Mouse (Mus musculus): ENCODE measurements at regions not wholly inside any gene's neighbourhood (a gene's known extent, or its start where the extent isn't known, plus 50 kb on each side); places are given as distances from the start of the nearest gene placed in this dataset.

DNA sequence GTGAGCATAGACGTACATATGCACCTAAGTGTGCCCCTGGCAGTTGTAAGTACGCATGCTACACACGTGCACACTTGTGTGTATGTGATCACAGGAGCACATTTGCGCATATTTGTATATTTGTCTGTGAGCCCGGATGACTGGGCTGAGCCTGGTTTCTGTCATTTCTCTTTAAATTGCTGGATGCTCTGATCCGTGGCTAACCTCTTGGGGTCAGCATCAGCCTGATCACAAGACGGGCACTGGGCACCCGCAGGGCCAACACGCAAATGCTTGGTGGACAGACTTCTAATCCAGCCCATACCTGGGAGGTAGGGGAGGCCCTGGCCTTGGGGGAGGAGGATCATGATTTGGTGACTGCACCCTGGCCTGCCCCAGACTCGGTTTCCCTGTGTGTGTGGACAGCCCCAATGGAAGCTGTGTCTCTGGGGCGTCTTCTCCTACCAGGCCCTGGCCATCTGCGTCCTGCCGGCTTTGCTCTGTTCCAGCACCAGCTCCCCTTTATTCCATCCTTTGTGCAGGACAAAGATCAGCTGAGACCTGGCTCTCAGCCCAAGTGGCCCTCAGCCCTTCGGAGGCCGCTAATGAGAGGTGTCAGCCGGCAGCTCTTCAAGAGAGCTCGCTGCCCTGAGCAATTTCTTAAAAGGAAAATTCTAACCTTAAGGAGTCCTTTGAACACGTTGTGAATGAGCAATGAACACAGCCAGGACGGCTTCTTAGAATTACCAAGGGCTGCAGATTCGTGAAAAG is 155.0 kb upstream of the A530016L24Rik start:
- no peak for DNase-seq (ENCODE audit: low read depth)

DNA sequence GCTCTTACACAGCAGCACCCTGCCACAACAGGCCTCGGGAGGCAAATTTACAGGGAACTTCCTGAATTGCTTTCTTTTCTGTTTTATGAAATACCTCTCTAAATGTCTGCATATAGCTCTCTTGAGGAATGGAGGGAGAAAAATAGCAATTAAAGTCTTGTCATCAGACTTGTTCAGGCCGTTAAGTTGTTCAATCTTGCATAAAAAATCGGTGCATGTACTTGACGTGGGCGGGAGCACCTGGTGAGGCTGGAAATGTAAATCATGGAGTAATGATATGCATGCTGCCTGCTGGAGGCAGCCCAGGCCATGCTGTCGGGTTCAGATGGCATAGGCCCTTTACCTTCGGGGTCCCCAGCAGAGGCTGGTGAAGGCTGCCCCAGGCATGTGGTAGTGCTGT is 153.6 kb upstream of the A530016L24Rik start:
- DNase-seq (ENCODE audit: low read depth): no peak

DNA sequence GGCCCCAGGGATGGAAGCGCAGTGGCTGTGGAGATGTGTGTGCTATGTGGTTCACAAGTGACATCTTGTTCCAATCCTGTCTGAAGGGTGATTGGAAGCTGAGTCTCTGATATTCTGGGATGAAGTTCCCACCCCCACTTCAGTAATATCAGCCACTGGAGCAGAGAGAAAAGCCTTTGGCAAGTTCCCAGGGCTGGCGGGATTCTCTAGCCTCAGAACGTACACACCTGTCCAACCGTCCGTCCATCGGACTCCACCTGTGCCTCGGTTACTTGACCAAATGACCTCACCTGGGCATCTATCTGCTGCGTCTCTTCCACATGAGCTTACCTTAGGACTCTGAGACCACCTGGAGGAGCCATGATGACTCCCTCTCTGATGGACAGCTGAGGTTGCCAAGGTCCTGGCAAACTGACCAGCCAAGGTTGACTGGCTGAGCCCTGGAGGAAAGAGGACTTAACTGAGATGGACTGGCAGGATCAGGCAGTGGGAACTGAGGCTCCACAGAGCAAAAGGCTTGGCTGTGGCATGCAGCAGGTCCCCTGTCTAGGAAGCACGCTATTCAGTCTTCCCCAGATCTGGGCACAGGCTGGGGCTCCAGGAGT is 152.5 kb upstream of the A530016L24Rik start:
- DNase-seq (ENCODE audit: low read depth): no peak

DNA sequence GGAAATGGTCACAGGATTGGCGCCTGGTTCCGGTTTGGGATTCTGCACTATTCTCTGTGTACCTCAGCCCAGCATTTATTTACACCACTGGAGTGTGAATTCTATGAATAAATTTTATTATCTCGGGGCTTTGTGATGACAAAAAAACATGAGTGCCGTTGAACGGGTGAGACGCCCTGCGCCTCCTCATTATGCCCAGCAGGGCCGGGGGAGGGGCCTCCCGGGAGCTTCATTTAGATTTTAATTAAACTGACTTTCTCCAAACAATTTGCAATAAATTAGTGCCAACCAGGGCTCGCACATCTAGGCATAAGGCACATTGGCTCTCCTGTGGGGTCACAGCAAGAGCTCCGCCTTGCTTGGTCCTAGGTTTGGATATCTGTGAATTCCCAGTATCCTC is 151.8 kb upstream of the A530016L24Rik start:
- DNase-seq (ENCODE audit: low read depth): no peak

DNA sequence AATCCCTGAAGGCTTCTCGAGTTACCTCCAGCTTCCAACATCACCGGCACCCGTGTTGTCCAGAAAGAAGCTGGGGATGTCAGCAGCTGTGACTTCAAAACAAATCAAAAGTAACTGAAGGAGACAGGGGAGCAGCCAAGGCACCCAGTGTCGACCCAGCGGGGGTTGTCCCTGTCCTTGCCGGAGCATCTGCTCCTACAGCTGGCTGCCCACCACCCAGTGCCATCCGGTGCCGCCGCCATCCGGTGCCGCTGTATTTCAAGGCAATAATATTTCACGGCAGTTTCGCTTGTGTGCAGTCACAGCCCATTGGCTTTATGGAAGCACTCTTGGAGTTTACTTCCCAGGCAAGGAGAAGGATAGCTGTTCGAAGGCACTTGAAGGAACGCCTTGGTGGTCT is 150.3 kb upstream of the A530016L24Rik start:
- no peak for DNase-seq (ENCODE audit: low read depth)

DNA sequence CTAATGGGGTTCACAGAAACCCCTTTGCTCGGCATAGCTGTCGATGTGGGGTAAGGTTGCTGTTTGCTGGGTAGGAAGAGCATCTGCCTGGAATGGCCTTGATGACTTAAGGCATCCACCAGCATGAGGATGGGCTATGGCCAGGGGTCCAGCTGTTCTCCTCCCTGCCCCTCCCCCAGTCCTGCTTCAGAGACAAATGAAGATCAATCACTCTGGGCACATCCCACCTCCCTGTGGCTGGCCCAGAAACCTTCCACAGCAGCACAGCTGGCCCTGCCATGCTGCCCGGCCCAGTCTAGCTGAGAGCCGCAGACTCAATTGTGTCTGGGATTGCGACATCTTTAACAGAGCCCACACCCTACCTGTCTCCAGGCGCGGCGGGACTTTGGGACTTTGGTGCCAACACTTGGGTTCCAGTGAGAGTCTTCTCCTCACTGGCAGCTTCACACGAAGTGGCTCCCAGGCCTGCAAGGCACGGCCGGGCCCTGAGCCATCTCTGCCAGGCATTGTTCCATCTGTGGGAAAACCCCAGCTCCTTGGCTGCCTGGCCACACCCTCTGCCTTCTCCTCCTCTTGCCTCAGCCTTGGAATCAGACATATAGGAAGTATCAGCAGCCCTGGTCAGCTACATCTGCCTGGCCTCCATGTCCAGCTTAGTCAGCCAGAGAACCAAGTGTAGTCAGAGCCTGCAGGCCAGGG is 149.6 kb upstream of the A530016L24Rik start:
- DNase-seq (ENCODE audit: low read depth): peak; percentile 79

DNA sequence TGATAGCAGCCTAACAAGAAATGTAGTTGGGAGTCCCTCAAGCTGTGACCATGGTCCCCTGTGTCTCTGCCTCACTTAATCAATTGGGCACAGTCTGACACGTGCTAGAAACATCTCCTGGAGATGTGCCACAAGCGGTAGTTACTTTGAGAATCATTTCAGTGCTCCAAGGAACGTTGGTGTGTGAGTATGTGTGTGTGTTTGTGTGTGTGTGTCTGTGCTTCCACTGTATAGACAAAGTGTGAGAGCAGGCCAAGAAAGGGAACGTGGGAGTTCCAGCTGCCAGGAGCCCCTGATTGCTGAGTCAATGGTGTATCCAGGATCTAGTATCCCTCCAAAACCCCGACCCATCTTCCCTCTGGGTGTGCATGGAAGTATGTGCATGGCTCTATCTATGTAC is 149.0 kb upstream of the A530016L24Rik start:
- DNase-seq (ENCODE audit: low read depth): no peak

DNA sequence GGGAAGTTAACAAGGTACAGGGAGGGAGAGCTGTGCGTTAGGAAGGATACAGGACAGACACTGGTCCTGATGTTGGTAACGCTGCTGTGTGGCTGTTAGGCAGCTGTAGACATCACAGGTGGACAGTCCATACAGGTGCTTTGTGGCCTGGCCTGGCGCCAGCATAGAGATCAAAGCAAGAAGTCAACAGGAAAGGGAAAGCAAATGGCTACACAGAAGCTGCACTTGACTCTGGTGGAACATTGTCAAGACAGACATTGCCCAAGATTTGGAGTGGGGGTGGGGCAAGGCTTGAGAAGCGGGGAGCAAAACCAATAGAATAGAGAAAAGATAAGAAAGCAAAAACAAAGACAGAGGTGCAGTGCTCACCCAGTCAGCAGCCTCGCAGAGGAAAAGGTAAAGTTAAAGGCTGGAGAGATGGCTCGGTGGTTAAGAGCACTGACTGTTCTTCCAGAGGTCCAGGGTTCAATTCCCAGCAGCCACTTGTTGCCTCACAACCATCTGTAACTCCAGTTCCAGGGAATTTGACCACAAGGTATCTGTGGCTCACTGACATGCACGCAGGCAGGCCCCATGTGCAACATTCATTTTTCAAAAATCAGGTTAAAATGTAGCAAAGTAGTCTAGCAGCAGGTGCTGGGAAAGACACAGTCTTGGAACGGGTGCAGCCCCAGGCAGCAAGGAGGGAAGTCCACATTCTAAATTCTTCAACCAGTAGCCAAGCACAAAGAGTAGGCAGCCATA is 147.3 kb upstream of the A530016L24Rik start:
- DNase-seq (ENCODE audit: low read depth): no peak

DNA sequence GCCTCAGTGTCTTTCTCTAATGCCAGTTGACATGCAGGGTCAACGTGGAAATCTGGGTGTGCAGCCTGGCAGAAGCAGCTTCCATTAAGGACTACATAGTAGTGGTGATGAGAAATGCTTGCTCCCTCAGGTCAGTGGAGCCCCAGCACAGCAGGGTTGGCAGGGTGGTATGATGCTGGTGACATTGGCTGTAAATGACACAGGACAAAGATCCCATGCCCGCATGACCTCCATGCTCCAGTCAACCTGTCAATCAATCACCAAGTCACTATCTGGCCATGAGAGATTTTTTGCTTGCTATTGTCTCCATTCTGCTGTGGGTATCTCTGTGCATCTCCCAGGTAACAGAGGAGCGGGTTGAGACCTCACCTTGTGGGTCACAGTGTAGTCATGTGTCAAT is 146.2 kb upstream of the A530016L24Rik start:
- no peak for DNase-seq (ENCODE audit: low read depth)

DNA sequence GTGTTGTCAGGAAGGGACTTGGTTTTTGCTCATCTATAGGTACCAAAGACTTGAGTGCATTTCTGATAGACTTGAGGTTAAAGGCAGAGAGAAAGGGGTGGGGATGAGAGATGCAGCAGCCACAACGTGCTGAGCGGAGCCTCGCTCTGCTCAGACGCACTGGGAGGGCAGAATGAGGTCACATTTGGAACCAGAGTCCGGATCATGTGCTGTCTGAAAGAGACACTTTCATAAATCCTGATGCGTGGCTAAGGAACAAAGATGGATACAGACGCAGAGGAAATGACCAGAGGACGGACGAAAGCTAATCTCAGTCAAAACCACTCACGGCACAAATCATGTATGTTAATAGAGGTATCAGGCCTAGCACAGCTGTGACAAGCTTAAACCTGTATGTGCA is 145.0 kb upstream of the A530016L24Rik start:
- no peak for DNase-seq (ENCODE audit: low read depth)

DNA sequence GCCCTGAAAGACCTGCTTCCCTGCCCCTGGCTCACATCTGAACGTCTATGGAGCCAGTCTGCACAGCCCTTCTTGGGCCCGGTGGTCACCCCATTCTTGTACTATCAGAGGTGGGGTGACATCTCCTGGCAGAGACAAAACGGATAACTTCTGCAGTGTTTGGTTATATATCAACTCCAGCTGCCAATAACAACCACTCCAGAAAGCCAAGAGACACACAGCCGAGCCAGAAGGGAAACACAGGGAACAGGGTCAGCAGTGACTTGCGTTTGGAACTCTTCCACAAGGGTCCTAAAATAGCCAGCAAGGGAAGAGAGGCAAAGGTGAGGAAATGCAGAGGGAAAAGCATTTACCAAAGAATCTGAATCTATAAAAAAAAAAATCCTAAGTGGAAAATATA is 143.5 kb upstream of the A530016L24Rik start:
- no peak for DNase-seq (ENCODE audit: low read depth)

DNA sequence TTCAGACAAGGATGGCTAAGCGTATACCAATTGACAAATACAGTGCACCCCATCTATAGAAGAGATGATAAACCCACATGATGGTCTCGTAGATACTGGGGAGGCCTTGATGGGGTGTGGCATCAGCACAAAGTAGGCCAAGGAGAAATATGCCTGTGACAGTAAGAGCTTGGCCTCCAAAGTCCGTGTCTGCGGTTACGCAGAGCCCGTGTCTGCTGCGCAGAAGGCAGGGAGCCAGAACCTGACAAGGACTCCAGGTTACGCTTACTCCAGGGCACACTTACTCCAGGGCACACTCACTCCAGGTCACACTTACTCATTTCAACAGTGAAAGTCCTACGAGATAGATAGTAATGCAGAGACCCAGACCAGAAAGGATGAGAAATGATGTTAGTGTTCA is 141.1 kb upstream of the A530016L24Rik start:
- DNase-seq (ENCODE audit: low read depth): no peak

DNA sequence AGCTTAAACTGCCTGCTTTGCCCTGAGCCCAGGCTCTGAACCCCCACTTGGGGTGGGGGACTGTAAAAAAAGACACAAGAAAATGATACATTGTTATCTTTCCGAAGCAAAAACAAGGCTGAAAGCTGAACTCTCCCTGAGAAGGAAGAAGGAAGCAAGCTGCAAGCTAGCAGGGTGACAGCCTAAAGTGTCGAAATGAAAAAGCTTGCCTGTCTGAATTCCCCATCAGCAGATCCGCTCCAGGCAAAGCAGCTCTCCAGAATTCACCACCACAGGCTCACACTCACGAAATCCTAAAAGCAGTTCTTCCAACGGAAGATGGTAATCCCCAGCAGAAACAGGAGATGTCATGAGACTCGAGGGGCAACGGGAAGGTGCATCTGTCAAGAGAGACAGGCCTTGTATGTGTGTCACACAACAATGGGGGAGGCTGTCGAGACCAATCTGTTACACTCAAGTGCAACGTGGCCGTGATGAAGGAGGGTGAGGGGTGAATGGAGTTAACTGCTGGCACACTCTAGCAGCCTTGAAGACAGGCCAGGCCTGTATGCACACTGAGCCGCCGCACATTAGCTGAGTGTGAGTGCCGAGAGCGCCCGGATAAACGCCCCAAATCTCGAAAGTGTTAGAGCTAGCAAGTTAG is 139.5 kb upstream of the A530016L24Rik start:
- no peak for DNase-seq (ENCODE audit: low read depth)

DNA sequence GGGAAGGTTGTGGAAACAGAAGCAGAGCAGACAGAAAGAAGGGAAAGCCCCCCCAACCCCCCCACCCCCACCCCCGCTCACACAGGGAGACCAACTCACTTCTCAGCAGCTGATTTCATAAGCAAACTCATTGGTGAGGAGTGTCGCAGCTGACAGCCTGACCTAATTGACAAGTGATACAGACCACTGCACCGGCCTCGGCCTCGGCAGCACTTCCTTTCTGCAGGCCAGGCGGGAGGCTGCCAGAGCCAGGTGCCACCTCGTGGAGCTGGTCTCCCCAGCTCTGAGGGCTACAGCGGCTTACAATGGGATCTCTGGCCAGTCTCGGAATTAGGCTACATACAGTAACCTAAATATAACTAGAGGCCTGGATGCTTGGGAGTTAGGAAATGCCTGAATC is 138.5 kb upstream of the A530016L24Rik start:
- no peak for DNase-seq (ENCODE audit: low read depth)

DNA sequence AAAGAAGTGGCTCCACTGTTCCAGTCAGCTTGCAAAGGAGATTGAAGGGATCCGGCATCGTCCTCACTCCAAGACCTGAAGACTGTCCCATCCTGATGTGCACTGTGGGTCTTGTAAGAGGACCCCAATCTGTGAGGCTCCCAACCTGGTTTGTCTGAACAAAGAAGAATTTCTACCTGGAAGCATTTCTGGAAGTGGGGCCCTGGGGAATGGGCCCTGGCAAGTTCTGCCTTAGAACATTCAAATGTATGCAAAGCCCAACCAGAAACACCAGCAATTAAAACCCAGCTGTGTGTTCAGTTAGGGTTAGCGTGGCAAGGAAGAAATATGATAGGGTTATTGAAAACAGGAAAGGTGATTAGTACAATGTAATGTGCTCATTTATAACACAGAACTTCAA is 125.9 kb upstream of the A530016L24Rik start:
- DNase-seq (ENCODE audit: low read depth): no peak

DNA sequence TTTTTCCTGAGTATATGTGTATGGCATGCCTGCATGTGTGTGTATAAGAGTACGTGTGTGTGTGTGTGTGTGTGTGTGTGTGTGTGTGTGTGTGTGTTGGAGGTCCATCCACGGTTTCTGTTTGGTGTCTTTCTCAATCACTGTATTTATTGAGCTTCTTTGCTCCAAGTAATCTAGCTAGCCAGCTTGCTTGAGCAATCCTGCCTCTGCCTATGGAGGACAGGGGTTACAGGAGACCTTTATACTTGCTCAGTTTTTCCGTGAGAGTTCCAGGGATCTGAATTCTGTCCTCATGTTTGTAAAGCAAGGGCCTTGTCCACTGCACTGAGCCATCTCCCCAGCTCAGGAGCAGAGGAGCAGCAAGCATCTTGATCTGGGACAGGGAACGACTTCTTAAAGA is 122.0 kb upstream of the A530016L24Rik start:
- no peak for DNase-seq (ENCODE audit: low read depth)

DNA sequence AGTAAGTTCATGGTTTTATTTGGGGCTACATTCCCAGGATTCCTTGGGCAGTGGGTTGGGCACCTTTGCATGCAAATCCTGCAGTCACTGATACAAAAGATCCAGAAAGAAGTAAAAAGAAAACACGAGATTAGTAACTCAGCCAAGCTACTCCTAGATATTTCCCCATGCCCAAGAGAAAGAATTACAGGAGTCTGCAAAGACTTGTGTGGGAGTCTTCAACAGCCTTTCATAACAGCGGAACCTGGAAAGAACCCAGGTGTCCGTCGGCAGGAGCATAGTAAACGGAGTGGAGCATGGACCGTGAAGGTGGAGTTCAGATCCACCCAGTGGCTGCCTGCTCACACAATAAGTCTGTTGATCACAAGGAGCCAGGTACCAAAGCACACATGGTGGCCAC is 121.1 kb upstream of the A530016L24Rik start:
- DNase-seq (ENCODE audit: low read depth): peak; percentile 83

DNA sequence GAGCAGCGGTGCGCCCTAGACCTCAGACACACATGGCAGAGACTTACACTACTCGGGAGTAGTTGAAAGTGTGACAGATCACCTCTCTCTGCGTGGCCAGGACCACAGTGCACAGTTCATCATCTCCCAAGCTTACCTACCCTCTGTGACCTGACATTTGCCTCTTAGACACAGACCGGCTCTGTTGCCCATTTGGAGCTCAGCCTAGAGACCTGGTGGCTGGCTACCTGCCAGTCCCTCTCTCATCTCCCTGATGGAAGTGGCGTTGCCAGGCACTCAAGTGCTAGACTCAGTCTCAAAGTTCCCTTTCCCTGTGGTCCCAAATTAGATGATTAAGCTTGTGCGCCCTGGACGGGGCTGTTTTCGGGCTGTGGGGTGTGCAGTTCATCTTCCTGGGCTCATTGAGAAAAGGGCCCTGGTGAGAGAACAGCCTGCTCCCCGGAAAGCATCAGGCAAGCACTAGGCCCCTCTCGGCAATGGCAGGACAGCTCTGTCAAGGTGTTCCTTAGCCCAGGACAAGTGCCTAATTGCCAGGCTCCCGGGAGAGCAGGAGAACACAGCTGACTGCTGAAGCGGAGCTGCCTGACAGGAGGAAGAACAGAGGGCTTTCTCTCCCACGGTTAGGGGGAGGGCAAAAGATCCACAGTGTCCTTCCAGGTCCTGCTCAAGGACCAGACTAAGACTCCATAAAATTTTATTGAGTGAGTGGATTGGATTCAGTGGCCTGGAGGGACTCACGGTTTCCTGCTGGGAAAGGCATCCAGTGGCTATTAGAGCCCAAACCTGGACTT is 119.5 kb upstream of the A530016L24Rik start:
- no peak for DNase-seq (ENCODE audit: low read depth)

DNA sequence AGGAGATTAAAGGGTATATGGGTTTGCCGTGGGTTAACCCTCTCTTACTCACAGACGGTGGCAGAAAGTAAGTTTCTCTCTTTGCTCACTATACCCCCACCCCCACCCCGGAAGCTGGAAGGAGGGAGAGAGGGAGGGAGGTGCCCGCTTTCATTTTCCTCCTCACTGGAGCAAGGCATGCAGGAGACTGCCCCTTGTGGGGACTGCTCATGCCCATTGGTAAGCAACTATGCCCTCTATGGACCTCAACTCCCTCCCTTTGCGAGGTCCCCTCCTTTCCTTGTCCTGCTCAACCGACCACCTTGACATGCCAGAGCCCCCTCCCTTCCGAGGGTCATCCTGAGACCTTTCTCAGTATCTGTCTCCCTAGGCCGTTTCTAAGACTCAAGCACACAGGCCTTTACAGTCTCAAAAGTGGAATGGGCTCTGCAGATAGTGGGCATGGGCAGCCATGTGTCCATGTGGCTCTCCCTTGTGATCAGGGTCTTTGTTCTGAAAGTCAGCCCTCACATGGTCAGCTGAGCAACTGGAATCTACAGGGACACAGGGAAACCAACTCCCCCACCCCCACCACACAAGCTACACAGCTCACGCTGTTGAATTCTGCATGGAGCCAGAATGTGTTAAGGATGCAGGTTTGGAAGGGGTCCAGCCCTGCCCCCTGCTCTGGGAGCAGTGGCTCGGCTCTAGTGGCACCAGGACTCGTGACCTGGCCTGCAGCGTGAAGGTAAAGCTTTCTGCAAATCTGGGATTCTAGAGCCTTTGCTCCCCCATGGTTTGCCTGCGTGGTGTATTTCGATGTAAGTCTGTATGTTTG is 116.8 kb upstream of the A530016L24Rik start:
- no peak for DNase-seq (ENCODE audit: low read depth)

DNA sequence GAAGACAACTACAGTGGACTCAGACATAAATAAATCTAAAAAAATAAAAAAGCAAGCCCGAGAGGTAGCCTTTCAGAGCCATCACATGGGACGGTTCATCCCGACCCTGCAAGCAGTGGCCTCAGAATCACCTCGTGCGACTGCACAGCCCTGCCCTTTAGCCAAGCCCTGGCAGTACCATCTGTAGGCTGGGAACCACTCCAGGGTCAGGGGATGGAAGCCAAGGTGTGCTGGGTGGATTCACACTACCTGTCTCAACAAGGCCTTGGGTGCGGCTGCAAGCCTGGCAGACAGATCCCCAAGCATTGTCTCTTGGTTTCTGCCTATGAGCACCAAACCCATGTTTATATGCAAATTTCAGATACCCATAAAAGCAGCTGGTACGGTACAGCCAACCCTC is 115.3 kb upstream of the A530016L24Rik start:
- DNase-seq (ENCODE audit: low read depth): no peak

All from gonadal fat pad, adult 2 months (tissue).